Comparison of ENCODE assay signal across 9 mouse cellular contexts in genomic region chr12:29953999-29954398, GRCm38 (mm10). TPM values are rescaled to one million over a fixed set of nuclear protein-coding genes. Genes with fewer than 3 reads are reported as not detected.
A peak's percentile ranks its signal among the peaks of the same experiment; 100 is the strongest.
DNase-seq lines count a peak whose midpoint lies in the region; ATAC-seq and TF ChIP-seq lines count a peak whose summit lies in the region.
"Had no signal": no experiment of that assay in that cellular context is flagged by ENCODE, and none has a peak within 500 bp of the region (broad histone marks: within the 10 kb centered on the region; RNA-seq: fewer than 3 reads in every experiment).

No protein-coding gene starts in this region.

- H3K36me3 ChIP-seq in kidney, embryonic 16.5 days (ENCODE audit: insufficient read depth, low read length) = no peaks in the 10 kb centered on the region
- no peaks in the 10 kb centered on the region for H3K36me3 ChIP-seq in embryonic facial prominence, embryonic 11.5 days (replicated peaks; ENCODE audit: control insufficient read depth, insufficient read depth, low read depth, low read length)
- H3K36me3 ChIP-seq in heart, embryonic 16.5 days (ENCODE audit: control insufficient read depth, insufficient read depth) = no peaks in the 10 kb centered on the region
- H3K36me3 ChIP-seq in midbrain, postnatal 0 days (ENCODE audit: insufficient read depth, low read length) = no peaks in the 10 kb centered on the region

- 26% methylated on average over 11 of the region's 11 CpGs for WGBS in kidney, embryonic 16.5 days
- 46% methylated on average over 11 of the region's 11 CpGs for WGBS in embryonic facial prominence, embryonic 11.5 days
- WGBS in heart, embryonic 16.5 days = 45% methylated on average over 11 of the region's 11 CpGs
- WGBS in midbrain, postnatal 0 days = 60% methylated on average over 11 of the region's 11 CpGs

- TF ChIP-seq CTCF in midbrain, postnatal 0 days (IDR thresholded peaks at IDR 0.05) = no peak

- no peak for DNase-seq in kidney, postnatal 14 days
- peak; percentile 45 for DNase-seq in embryonic facial prominence, embryonic 11.5 days (ENCODE audit: low spot score)
- DNase-seq in midbrain, postnatal 0 days (ENCODE audit: low spot score) = no peak
- DNase-seq in ovary, adult 18-20 months (ENCODE audit: low spot score) = no peak
- DNase-seq in thymus, postnatal 4 days = no peak
- DNase-seq in right cerebral cortex, postnatal 25 days = no peak
- DNase-seq: thymus, postnatal 36 days had no signal

- peaks cover 78% of the 10 kb centered on the region for H3K4me1 ChIP-seq in kidney, embryonic 16.5 days (ENCODE audit: insufficient read depth, low read length)
- no peaks in the 10 kb centered on the region; the same call in 1 of the 2 replicates for H3K4me1 ChIP-seq in embryonic facial prominence, embryonic 11.5 days (ENCODE audit: control insufficient read depth, insufficient read depth, low read length)
- peaks cover 43% of the 10 kb centered on the region for H3K4me1 ChIP-seq in heart, embryonic 16.5 days (ENCODE audit: control insufficient read depth, insufficient read depth, low read length)
- peaks cover 11% of the 10 kb centered on the region; the same call in 1 of the 2 replicates for H3K4me1 ChIP-seq in midbrain, postnatal 0 days (ENCODE audit: insufficient read depth, low read length)

- no peak overlapping the region for H3K4me3 ChIP-seq in kidney, embryonic 16.5 days (ENCODE audit: low read length)
- no peak overlapping the region for H3K4me3 ChIP-seq in embryonic facial prominence, embryonic 11.5 days (ENCODE audit: low read depth, low read length)
- no peak overlapping the region for H3K4me3 ChIP-seq in heart, embryonic 16.5 days (ENCODE audit: low read length)
- H3K4me3 ChIP-seq in midbrain, postnatal 0 days (ENCODE audit: low read depth, low read length) = no peak overlapping the region

- ATAC-seq in kidney, embryonic 16.5 days (ENCODE audit: low FRiP score, low TSS enrichment) = peak; percentile 10; the same call in 1 of the 2 replicates
- no peak for ATAC-seq in embryonic facial prominence, embryonic 11.5 days (replicated peaks; ENCODE audit: insufficient number of reproducible peaks, low FRiP score, low TSS enrichment, low read depth)
- peak; percentile 38 for ATAC-seq in heart, embryonic 16.5 days (replicated peaks; ENCODE audit: extremely low read depth, insufficient read depth, low FRiP score)
- ATAC-seq in midbrain, postnatal 0 days (ENCODE audit: low FRiP score) = no peak

- peak overlapping the region; percentile 10; the same call in 1 of the 2 replicates for H3K4me2 ChIP-seq in kidney, embryonic 16.5 days (replicated peaks; ENCODE audit: low read depth, low read length)
- no peak overlapping the region for H3K4me2 ChIP-seq in embryonic facial prominence, embryonic 11.5 days (ENCODE audit: low read depth, low read length)
- H3K4me2 ChIP-seq in heart, embryonic 16.5 days (ENCODE audit: low read depth, low read length) = no peak overlapping the region
- no peak overlapping the region for H3K4me2 ChIP-seq in midbrain, postnatal 0 days (ENCODE audit: low read depth, low read length, poor library complexity, severe bottlenecking)

- H3K9ac ChIP-seq in kidney, embryonic 16.5 days (replicated peaks; ENCODE audit: low read length) = peak overlapping the region; percentile 17; the same call in 1 of the 2 replicates
- H3K9ac ChIP-seq in embryonic facial prominence, embryonic 11.5 days (replicated peaks; ENCODE audit: low read length) = no peak overlapping the region
- no peak overlapping the region for H3K9ac ChIP-seq in heart, embryonic 16.5 days (ENCODE audit: low read length)
- no peak overlapping the region for H3K9ac ChIP-seq in midbrain, postnatal 0 days (replicated peaks; ENCODE audit: low read length, poor library complexity, severe bottlenecking)

- no peaks in the 10 kb centered on the region for H3K27me3 ChIP-seq in kidney, embryonic 16.5 days (ENCODE audit: insufficient read depth, low read length)
- H3K27me3 ChIP-seq in embryonic facial prominence, embryonic 11.5 days (ENCODE audit: control insufficient read depth, insufficient read depth, low read length) = no peaks in the 10 kb centered on the region
- no peaks in the 10 kb centered on the region for H3K27me3 ChIP-seq in heart, embryonic 16.5 days (ENCODE audit: control insufficient read depth, insufficient read depth, low read length)
- H3K27me3 ChIP-seq in midbrain, postnatal 0 days (ENCODE audit: insufficient read depth, low read length) = no peaks in the 10 kb centered on the region

- peak overlapping the region; percentile 75 for H3K27ac ChIP-seq in kidney, embryonic 16.5 days (ENCODE audit: low read length)
- 0 out of 2 replicates have a peak overlapping the region, but pooled peaks have one; percentile 32 for H3K27ac ChIP-seq in embryonic facial prominence, embryonic 11.5 days (replicated peaks; ENCODE audit: low read depth, low read length)
- peak overlapping the region; percentile 75 for H3K27ac ChIP-seq in heart, embryonic 16.5 days (ENCODE audit: low read length)
- H3K27ac ChIP-seq in midbrain, postnatal 0 days (ENCODE audit: low read depth, low read length) = peak overlapping the region; percentile 57

- no peaks in the 10 kb centered on the region for H3K9me3 ChIP-seq in kidney, embryonic 16.5 days (ENCODE audit: low read length)
- H3K9me3 ChIP-seq in embryonic facial prominence, embryonic 11.5 days (replicated peaks; ENCODE audit: control insufficient read depth, low read length) = no peaks in the 10 kb centered on the region
- no peaks in the 10 kb centered on the region for H3K9me3 ChIP-seq in heart, embryonic 16.5 days (replicated peaks; ENCODE audit: control insufficient read depth, low read length)
- H3K9me3 ChIP-seq in midbrain, postnatal 0 days (ENCODE audit: low read length) = no peaks in the 10 kb centered on the region

RNA-seq across cellular contexts. Expression of gene Pxdn, which starts 16.6 kb away (rescaled TPM):
- polyA plus RNA-seq in kidney, embryonic 16.5 days (2015; fragmentation: Nextera tagmentation; extraction: Ambion mirVana) = 105 and 107 TPM in 2 replicates
- 105 and 110 TPM in 2 replicates for polyA plus RNA-seq in embryonic facial prominence, embryonic 11.5 days (2014; fragmentation: Nextera tagmentation; extraction: Ambion mirVana)
- polyA plus RNA-seq in heart, embryonic 16.5 days (2015; fragmentation: Nextera tagmentation; extraction: Ambion mirVana) = 58.0 and 71.5 TPM in 2 replicates
- 81.9 and 84.2 TPM in 2 replicates for total RNA-seq in midbrain, postnatal 0 days (2014; rRNA removed)
- polyA plus RNA-seq in midbrain, postnatal 0 days (2015; fragmentation: Nextera tagmentation; extraction: Ambion mirVana) = 18.9 and 19.8 TPM in 2 replicates

Comparison
In these comparisons a context has a peak if more than half of its experiments do, and no peak if none do; other contexts are left out.
1. ATAC-seq: peak in kidney, embryonic 16.5 days (single experiment) and heart, embryonic 16.5 days (single experiment); none in embryonic facial prominence, embryonic 11.5 days (single experiment) and midbrain, postnatal 0 days (single experiment).
2. Peak in every context shown above with its lines, with median percentiles within 50 percentile points of each other: H3K27ac ChIP-seq.